Mouse (Mus musculus): ENCODE data around the gene Gm45808. TPM values are rescaled to one million over a fixed set of nuclear protein-coding genes. Genes with fewer than 3 reads are reported as not detected.
"Not testable (repeated sequence)": the region's sequence is repeated elsewhere in the genome, so short reads cannot be mapped to it uniquely, and the experiment has no call there.

Gene Gm45808
- total RNA-seq, 4 experiments from 2014 or later, result 38.9 to 41.2 (median 40.2) TPM

GRCm38 (mm10) chr7:45509181-45509882 lies 22.7 kb upstream of the Gm45808 start:
- no peak for DNase-seq

GRCm38 (mm10) chr7:45508561-45508960 lies 21.9 kb upstream of the Gm45808 start:
- no peak for DNase-seq

DNA sequence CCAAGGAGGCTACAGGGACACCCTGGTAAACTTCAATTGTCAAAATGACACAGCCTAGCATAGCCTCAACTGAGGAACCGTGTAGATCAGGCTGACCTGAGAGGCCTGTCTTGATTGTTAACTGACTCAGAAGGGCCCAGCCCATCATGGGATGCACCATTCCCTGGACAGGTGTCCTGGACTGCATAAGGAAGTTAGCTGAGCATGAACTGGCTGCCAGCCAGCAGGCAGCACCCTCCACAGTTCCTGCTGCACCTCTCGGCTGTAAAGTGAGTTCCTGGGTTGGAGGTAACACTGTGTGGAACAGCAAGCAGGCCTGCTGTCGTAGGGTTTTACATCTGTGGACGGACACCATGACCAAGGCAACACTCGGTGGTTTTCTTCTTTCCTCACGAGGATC lies 21.0 kb upstream of the Gm45808 start:
- no peak for DNase-seq

DNA sequence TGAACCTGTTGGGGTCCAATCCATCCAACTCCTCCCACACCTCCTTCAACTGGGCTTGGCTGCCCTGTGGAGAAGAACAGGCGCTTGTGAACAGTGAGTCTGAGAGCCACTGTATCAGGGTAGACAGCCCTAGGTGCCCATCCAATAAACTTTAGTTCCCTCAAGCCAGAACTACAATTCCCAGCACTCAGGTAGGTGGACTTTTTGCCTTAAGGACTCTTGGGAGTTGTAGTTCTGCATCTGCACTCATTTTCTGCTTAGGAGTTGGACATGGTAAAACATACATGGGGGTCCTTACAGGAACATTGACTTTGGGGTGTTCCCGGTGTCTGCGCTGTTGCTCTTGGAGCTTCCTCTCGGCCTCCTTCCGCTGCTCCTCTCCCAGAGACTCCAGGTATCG lies 11.8 kb upstream of the Gm45808 start:
- no peak for DNase-seq

- DNase-seq, result no peak
Measured at GRCm38 (mm10) chr7:45494548-45494947, 7.9 kb upstream of the Gm45808 start.

DNA sequence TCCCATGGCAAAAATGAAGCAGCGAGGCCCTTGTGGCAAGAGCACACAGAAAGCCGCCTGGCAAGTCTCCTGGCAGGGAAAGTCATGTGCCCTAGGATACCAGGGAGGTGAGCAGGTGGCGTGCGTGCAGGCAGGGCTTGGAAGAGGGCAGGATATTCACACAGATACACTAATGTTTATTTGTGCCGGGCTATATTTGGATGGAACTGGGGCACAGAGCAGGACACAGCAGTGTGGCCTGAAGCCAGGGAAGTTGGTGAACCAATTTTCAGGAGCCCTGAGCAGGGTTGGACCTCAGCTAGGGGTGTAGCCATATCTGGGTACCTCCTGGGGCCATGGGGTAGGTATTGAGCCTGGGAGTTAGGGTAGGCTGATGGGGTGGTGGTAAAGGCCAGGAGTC lies 6.3 kb upstream of the Gm45808 start:
- no peak for DNase-seq

DNA sequence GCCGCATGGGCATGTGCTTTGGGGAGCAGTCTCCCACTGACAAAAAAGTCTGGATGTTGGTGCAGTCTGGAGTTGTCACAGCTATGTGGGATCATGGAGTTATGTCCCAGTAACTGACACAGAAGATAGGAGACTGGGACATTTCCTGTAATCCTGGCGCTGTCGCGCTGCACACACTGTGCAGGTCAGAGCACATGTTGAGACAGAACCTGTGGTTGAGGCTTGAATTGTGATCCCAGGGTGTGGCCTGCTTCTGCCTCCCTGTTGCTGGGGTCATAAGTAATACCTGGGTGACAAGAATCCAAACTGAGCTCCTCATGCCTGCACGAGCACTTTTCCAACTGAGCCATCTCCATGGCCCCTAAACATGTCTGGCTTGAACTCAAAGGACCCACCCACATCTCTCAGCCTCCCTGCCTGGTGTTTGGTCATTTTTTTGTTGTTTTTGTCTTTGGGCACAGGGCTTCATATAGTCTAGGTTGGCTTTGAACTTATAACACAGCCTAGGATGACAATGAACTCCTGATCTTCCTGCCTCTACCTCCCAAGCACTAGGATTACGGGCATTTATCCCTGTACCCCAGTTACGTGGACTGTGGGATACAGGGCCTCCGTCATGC lies 5.7 kb upstream of the Gm45808 start:
- DNase-seq, result no peak

GRCm38 (mm10) chr7:45491264-45491663 lies 4.7 kb upstream of the Gm45808 start:
- peak; percentile 62 for DNase-seq

GRCm38 (mm10) chr7:45490822-45491221 lies 4.2 kb upstream of the Gm45808 start:
- DNase-seq, result no peak

DNA sequence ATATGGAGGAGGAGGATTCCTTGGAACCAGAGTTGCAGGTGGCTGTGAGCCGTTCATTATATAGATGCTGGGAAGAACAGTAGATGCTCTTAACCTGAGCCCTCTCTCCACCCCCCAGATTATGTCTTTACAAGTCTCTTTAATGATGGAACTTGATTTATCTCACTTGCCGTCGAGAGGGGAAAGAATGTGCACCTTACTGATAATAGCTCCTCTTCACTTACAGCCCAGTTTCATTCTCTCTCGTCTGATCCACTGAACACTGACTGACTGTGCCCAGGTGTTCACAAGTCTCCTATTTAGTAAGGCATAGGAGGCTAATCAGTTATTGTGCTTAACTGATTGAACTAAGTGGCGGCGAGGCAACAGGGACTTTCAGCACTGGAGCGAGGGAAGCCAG lies 3.0 kb upstream of the Gm45808 start:
- DNase-seq, result no peak

DNA sequence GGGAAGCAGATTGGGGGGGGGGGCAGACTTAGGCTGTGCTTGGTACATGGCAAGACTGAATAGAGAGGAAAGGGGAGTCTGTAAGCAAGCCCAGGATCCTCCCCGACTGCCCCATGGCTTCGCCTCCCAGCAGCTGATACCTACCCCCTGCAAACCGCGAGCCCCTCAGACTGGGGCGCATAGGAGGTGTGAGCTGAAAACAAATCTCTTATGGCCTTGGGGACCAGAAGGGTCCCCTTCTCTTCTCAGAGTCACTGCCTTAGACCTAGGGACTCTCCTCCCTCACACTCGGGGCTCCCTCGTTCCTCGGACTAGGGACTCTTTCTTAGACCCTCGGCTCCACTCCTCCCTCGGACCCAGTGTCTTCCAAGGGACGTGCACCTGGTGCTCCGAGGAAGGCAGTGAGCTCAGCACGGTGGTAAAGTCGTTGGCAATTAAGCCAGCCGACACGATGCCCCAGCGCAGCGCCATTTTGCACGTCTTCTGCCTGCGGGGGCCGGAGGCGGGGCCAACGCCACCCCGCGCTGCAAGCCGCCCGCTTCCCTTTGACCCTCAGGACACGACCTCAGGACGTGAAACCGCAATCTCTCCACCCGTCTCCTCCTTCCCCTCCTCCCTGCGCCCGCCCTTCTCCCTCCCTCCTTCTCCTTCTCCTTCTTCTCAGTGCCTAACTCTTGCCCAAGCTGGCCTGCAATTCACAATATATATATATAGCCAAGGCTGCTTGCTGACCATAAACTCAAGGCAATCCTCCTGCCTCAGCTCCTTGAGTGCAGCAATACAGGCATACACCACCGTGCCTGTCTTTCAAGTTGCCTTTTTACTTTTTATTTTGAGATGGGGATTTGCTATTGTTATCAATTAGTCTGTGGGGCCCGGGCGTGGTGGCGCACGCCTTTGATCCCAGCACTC lies 1.9 kb upstream of the Gm45808 start, which contains the start of gene Dhdh:
TSS of gene Dhdh (minus strand) at position 513 of the 912 bp plus-strand sequence.
- DNase-seq, result peak; percentile 80

GRCm38 (mm10) chr7:45487861-45488292 lies 1.3 kb upstream of the Gm45808 start:
- no peak for DNase-seq

DNA sequence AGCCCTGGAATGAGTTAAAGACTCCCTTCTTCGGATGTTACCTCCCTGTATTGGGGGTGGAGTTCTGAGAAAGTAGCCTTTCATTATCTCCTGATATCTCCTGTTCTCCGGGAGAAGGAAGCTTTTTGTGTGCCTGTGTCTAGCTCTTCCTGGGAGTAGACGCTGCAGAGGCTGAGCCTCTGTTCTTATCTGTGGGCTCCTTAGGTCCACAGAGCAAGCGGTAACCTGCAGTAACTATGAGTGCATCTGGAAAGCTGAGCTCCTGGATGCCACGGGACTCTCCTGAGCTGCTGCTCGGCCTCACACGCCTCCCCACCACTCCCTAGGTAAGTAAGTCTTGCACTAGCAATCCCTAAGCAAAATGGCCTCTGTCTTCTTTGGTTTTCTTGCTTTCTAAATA lies 453 bp downstream of the Gm45808 start:
- DNase-seq, result no peak

GRCm38 (mm10) chr7:45484985-45485384 lies 1.6 kb downstream of the Gm45808 start:
- DNase-seq, result not testable (repeated sequence)

GRCm38 (mm10) chr7:45482166-45482565 lies 4.4 kb downstream of the Gm45808 start:
- DNase-seq, result no peak

DNA sequence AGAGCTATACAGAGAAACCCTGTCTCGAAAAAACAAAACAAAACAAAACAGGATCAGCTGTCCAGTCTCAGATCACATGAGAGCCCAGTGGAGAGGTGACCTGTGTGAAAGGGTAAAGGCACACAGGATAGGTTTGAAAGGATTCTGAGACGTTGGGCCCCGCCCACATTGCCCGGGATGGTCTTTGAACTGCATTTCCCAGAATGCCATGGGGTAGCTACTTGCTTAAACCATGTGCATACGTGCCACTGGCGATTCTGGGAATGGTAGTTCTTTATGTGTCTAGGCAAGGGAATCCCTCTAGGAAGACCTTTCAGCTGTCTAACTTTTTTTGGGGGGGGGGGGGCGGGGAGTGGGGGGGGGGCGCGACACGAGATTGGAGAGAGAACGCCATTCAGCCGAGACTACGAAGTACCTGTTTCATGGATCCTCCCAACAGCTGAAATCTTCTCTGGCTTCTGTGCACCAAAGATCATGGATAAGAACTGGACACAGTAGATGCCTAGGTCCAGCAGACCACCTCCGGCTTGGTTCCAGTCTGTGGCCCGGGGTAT lies 5.2 kb downstream of the Gm45808 start, which contains the start of gene Tulp2:
TSS of gene Tulp2 (plus strand) at position 504 of the 554 bp plus-strand sequence.
- DNase-seq, result no peak

- not testable (repeated sequence) for DNase-seq
Measured at GRCm38 (mm10) chr7:45480310-45480709, 6.3 kb downstream of the Gm45808 start.

GRCm38 (mm10) chr7:45478774-45479173 lies 7.8 kb downstream of the Gm45808 start:
- DNase-seq, result no peak

DNA sequence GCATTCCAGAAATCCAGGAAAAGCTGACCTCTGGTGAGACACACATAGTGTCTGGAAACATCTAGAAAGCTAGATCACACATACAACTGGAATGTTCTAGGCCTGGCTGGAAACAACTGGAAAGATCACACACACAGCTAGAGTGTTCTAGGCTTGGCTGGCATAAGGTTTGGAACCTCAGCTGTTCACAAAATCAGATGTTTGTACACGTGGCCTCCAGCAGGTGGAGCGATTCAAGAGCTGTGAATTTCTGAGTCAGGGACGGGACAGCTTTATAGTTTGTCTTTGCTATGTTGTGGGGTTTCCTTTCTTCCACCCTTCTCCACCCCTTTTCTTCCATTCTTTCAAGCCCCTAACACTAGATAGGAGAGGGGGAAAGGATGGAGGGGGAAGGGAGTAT lies 9.6 kb downstream of the Gm45808 start:
- no peak for DNase-seq

- no peak for DNase-seq
Measured at GRCm38 (mm10) chr7:45476453-45476852, 10.2 kb downstream of the Gm45808 start.

DNA sequence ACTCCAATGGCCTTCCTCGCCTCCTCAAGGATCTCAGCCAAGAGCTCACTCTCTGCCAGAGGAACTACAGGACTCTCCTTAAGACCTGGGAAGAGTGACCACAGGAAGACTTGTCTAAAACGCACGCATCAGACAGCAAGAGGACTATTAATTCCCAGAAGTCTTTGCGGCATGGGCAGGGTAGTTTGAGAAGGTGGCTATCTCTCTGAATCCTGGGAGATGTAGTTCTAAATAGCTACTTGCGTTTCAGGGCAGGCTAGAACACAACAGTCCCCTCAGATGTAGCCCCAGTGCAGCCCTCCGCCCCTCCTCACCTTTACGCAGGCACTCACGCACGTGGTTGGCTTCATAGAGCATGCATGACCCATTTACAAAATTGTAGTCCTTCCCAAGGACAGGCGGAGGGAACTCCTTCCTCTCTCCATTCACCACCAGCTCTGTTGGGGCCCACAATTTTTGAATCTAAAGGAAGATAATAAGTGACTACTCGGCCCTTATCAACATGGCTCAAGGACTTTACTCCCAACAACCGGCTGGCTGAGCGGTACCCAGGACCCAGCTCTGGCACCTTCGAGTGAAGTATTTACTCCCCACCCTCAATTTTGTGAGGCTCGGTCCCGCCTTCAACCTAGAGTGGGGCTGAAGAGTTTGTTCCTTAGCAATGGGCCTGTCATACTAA lies 11.2 kb downstream of the Gm45808 start:
- no peak for DNase-seq

- no peak for DNase-seq
Measured at GRCm38 (mm10) chr7:45470869-45471268, 15.7 kb downstream of the Gm45808 start.
